Mouse (Mus musculus): ENCODE measurements at regions not wholly inside any gene's neighbourhood (a gene's known extent, or its start where the extent isn't known, plus 50 kb on each side); places are given as distances from the start of the nearest gene placed in this dataset.
"Not testable (repeated sequence)": the region's sequence is repeated elsewhere in the genome, so short reads cannot be mapped to it uniquely, and the experiment has no call there.

DNA sequence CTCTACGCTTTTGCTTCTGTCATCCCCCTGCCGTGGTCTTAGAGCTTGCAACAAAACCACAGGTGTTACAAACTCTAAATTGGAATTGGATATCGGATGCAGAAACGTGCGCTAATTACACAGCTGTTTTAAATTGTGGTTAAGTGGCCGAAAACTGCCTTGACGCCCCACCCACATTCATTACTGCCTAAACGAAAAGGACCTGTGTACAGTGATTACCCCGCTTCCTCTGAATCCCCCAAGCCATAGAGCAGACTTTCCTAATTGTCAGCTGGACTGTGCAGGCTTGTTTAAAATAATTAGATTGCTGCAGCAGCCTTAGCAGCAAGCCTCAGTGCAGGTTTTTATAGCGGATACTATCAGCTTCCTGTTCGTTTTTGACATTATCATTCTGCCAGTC lies 94.7 kb downstream of the Cxxc4 start:
- DNase-seq: no peak

GRCm38 (mm10) chr3:134331499-134332153 lies 95.3 kb downstream of the Cxxc4 start:
- no peak for DNase-seq

GRCm38 (mm10) chr3:134339093-134339695 lies 102.9 kb downstream of the Cxxc4 start:
- DNase-seq: not testable (repeated sequence)

- no peak for DNase-seq
Observed at GRCm38 (mm10) chr3:134365948-134366347, 129.7 kb downstream of the Cxxc4 start.

- DNase-seq: no peak
Observed at GRCm38 (mm10) chr3:134366761-134367160, 130.5 kb downstream of the Cxxc4 start.

GRCm38 (mm10) chr3:134368591-134368990 lies 132.3 kb downstream of the Cxxc4 start:
- no peak for DNase-seq

DNA sequence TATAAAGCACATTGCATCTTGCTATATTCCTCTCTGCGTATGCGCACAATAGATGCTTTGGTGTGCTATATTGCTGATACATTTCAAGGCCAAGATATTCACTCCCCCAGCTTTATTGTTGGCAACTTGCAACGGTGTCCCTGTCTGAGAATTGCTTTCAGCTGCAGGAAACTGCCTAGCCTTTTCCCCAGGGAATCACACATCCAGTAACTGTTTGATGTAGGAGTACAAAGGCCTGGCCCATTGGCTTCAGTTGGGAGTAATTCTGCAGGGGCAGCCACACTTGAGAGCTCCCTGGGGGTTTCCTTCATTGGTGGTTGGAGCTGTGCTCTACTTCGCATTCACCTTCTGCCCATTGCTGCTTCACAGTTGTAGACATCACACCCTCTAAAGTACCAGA lies 132.8 kb downstream of the Cxxc4 start:
- no peak for DNase-seq

- DNase-seq: no peak
Observed at GRCm38 (mm10) chr3:134379549-134379948, 143.3 kb downstream of the Cxxc4 start.

- DNase-seq: no peak
Observed at GRCm38 (mm10) chr3:134390472-134391336, 154.4 kb downstream of the Cxxc4 start.

DNA sequence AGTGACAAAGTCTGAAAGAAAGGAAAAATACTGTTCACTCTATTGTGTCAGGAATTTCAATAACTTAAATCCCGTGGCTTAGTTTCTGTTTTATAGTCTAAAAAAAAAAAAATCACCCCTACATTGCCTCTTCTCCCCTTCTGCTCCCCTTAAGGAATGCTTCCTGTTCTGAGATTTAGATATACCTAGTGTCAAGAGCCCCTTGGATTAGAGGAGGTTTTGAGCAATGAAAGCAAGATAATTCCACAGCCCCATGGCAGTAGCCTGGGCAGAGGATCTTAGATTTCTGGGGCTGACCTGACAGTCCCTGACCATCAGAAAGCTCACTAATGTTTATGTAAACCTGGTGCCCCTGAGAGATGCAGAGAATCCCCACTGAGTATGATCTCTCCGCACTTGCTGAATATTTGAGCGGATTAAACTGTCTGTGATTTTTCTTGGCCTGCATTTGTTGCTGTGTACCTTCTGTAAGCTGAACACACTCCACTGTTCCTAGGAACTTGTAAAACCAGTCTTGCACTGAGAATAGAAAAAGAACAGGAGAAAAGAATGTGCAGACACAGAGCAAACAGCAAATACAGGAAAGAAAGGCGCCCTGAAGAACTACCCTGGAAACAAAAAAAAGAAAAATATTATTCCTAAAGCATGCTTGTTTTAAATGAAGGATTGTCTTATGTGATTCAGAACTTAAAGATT lies 164.3 kb downstream of the Cxxc4 start:
- DNase-seq: no peak

GRCm38 (mm10) chr3:134415606-134416328 lies 179.5 kb downstream of the Cxxc4 start:
- no peak for DNase-seq

GRCm38 (mm10) chr3:134427633-134428032 lies 191.3 kb downstream of the Cxxc4 start:
- no peak for DNase-seq

GRCm38 (mm10) chr3:134466611-134467010 lies 230.3 kb downstream of the Cxxc4 start:
- DNase-seq: no peak

DNA sequence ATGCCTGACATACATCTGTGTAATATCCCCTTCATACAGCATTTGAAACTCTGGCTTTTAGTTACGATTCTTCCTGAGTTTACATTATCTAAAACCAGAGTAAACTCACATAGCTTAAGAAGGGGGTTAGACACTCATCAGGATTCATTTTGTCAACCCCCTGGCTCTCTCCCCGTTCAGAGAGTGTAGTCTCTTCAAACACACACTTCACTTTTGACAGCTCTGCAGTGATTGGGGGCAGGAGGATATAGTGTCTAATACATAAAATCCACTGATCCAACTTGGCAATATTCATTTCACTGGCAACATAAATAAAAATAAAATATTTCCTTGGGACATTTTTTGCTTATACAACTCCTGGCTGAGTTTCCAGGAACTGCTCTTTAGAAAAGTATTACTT lies 251.0 kb downstream of the Cxxc4 start:
- no peak for DNase-seq

DNA sequence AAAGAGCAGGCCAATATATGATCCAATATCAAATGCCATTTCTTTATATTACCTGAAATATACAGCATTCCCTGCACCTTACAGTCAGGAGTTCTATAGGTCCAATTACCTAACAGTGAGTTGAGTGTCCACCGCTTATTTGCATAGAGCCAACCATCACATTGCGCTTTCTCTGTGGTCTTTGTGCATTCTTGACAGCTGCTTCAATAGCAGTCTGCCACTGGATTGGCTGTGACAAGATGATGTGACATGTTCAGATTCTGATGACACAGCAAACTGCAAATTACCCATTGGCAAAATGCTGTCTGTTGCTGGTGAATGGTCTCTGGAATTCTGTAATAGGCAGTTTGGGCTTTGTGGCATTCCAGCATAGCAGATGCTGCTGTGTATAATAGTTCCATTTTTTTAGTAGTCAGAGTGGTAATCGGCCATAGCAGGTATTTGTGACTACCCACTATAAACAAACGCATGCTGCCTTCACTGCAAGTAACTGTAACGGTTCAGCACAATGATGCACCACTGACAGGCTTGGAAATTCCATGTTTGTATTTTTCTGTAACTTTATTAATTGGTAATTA lies 253.8 kb downstream of the Cxxc4 start:
- DNase-seq: no peak

DNA sequence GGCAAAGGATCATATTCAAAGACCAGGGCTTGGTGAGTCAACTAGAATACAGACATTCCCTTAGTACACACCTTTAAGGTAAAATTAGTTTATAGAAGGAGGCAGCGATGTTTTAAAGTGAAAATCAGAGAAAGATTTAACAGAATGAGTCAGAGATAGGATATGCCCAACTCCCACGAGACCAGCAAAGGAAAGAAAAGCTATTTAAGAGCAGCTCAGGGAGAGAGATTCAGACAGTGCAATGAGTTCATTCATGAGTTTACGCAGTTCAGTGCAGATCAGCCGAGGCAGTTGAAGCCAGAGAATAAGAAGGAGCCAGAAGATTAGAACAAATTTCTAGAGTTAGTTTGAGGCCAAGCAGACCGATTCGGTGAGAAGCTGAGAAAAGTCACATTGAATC lies 273.4 kb downstream of the Cxxc4 start:
- no peak for DNase-seq

- no peak for DNase-seq
Observed at GRCm38 (mm10) chr3:134525795-134526194, 289.5 kb downstream of the Cxxc4 start.

- DNase-seq: no peak
Observed at GRCm38 (mm10) chr3:134560144-134560543, 268.7 kb upstream of the Tacr3 start.

- DNase-seq: no peak
Observed at GRCm38 (mm10) chr3:134578759-134579158, 250.0 kb upstream of the Tacr3 start.

GRCm38 (mm10) chr3:134588630-134589029 lies 240.2 kb upstream of the Tacr3 start:
- DNase-seq: no peak

DNA sequence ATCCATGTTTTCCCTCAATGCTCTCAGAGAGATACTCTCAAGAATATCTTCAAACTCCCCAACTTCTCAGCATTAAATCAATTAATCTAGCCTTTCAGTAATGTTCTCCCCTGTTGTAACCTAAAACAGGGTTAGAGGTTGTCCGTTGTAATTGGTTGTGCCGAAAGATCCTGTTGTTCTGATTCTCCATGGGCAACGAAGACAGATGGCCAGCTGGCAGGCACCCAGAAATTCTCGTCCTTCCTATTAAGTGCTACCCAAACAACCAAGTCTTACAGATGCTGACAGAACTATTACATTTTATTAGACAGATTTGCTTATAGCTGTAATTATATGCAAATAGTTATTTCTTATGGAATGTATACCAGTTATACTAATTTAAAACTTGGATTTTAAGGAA lies 225.9 kb upstream of the Tacr3 start:
- DNase-seq: no peak

DNA sequence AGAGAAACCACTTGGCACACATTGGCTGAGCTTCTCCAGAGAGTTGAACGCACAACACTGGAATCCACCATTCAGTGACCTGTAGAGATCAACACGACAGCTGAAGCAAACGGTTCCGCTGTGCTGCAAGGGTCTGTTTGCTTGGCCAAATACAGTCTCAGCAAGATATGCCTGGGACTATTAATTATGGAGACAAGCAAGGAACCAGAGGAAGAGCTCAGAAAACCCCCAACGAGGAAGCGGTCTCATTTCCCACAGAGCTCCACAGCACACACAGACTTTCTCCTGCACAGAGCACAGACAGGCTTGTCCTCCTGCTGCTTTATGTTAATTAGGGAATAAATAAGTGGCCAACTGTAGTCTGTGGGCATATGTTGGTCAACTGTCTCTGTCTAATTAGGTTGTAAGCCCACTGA lies 223.4 kb upstream of the Tacr3 start:
- no peak for DNase-seq

Data from right cerebral cortex, postnatal 14 days (tissue).